Comparison of ENCODE assay signal across 23 mouse cellular contexts in genomic region chr16:51334972-51335371, GRCm38 (mm10).
DNase-seq lines count a peak whose midpoint lies in the region; ATAC-seq and TF ChIP-seq lines count a peak whose summit lies in the region.
"Had no signal": no experiment of that assay in that cellular context is flagged by ENCODE, and none has a peak within 500 bp of the region (broad histone marks: within the 10 kb centered on the region; RNA-seq: fewer than 3 reads in every experiment).

No protein-coding gene starts in this region.

- no peak for TF ChIP-seq CTCF in midbrain, postnatal 0 days (IDR thresholded peaks at IDR 0.05)

- H3K27ac ChIP-seq in hindbrain, embryonic 13.5 days = no peak overlapping the region
- no peak overlapping the region for H3K27ac ChIP-seq in hindbrain, embryonic 11.5 days (ENCODE audit: low read depth, low read length)
- H3K27ac ChIP-seq in midbrain, postnatal 0 days (ENCODE audit: low read depth, low read length) = no peak overlapping the region
- H3K27ac ChIP-seq in midbrain, embryonic 10.5 days (replicated peaks) = no peak overlapping the region
- no peak overlapping the region for H3K27ac ChIP-seq in neural tube, embryonic 15.5 days (replicated peaks)
- H3K27ac ChIP-seq: embryonic facial prominence, embryonic 10.5 days; embryonic facial prominence, embryonic 13.5 days; forebrain, embryonic 13.5 days; heart, adult 2 months; heart, embryonic 10.5 days had no signal

- no peak for DNase-seq in hindbrain, embryonic 11.5 days (ENCODE audit: low spot score)
- DNase-seq in midbrain, postnatal 0 days (ENCODE audit: low spot score) = peak; percentile 19
- no peak for DNase-seq in midbrain, embryonic 10.5 days (ENCODE audit: low spot score)
- DNase-seq in frontal cortex, postnatal 14 days (ENCODE audit: low spot score in 2 of 2) = no peak
- DNase-seq: adrenal gland, adult 2 months; adrenal gland, postnatal 14 days; cerebellum, adult 11-12 months; cerebellum, adult 8-10 months; cerebellum, postnatal 10 days; cerebellum, postnatal 36 days; embryo, embryonic 11 days; forebrain, postnatal 0 days; gastrocnemius, postnatal 25 days; heart, adult 2 months had no signal

- ATAC-seq in hindbrain, embryonic 13.5 days (ENCODE audit: low FRiP score) = peak; percentile 61; the same call in 1 of the 2 replicates
- no peak for ATAC-seq in hindbrain, embryonic 11.5 days (ENCODE audit: low FRiP score)
- ATAC-seq in midbrain, postnatal 0 days (ENCODE audit: low FRiP score) = no peak
- peak; percentile 45 for ATAC-seq in neural tube, embryonic 15.5 days (ENCODE audit: low FRiP score)
- ATAC-seq: CD4-positive, CD25-positive, alpha-beta regulatory T cell, adult 4 months; forebrain, embryonic 13.5 days; forebrain, postnatal 0 days; intestine, postnatal 0 days had no signal

- H3K36me3 ChIP-seq in hindbrain, embryonic 13.5 days = no peaks in the 10 kb centered on the region
- H3K36me3 ChIP-seq in hindbrain, embryonic 11.5 days (ENCODE audit: control insufficient read depth, insufficient read depth, low read length) = no peaks in the 10 kb centered on the region
- H3K36me3 ChIP-seq in midbrain, postnatal 0 days (ENCODE audit: insufficient read depth, low read length) = no peaks in the 10 kb centered on the region
- H3K36me3 ChIP-seq in midbrain, embryonic 10.5 days = no peaks in the 10 kb centered on the region
- no peaks in the 10 kb centered on the region for H3K36me3 ChIP-seq in neural tube, embryonic 15.5 days
- H3K36me3 ChIP-seq: embryonic facial prominence, embryonic 10.5 days; embryonic facial prominence, embryonic 13.5 days; heart, embryonic 10.5 days had no signal

- no peaks in the 10 kb centered on the region for H3K27me3 ChIP-seq in hindbrain, embryonic 13.5 days
- H3K27me3 ChIP-seq in hindbrain, embryonic 11.5 days (ENCODE audit: control insufficient read depth, insufficient read depth, low read length) = no peaks in the 10 kb centered on the region
- no peaks in the 10 kb centered on the region for H3K27me3 ChIP-seq in midbrain, postnatal 0 days (ENCODE audit: insufficient read depth, low read length)
- H3K27me3 ChIP-seq in midbrain, embryonic 10.5 days (ENCODE audit: low read depth, poor library complexity, severe bottlenecking) = no peaks in the 10 kb centered on the region
- H3K27me3 ChIP-seq in neural tube, embryonic 15.5 days (replicated peaks) = no peaks in the 10 kb centered on the region
- H3K27me3 ChIP-seq: embryonic facial prominence, embryonic 13.5 days; forebrain, embryonic 13.5 days had no signal

- no peaks in the 10 kb centered on the region for H3K4me1 ChIP-seq in hindbrain, embryonic 13.5 days (replicated peaks)
- H3K4me1 ChIP-seq in hindbrain, embryonic 11.5 days (replicated peaks; ENCODE audit: control insufficient read depth, insufficient read depth, low read length) = no peaks in the 10 kb centered on the region
- H3K4me1 ChIP-seq in midbrain, postnatal 0 days (ENCODE audit: insufficient read depth, low read length) = no peaks in the 10 kb centered on the region
- H3K4me1 ChIP-seq in midbrain, embryonic 10.5 days = no peaks in the 10 kb centered on the region
- no peaks in the 10 kb centered on the region for H3K4me1 ChIP-seq in neural tube, embryonic 15.5 days
- H3K4me1 ChIP-seq: embryonic facial prominence, embryonic 10.5 days; embryonic facial prominence, embryonic 13.5 days; forebrain, embryonic 13.5 days; heart, embryonic 10.5 days had no signal

- no peak overlapping the region for H3K4me3 ChIP-seq in hindbrain, embryonic 13.5 days
- H3K4me3 ChIP-seq in hindbrain, embryonic 11.5 days (ENCODE audit: low read depth, low read length) = no peak overlapping the region
- no peak overlapping the region for H3K4me3 ChIP-seq in midbrain, postnatal 0 days (ENCODE audit: low read depth, low read length)
- H3K4me3 ChIP-seq in midbrain, embryonic 10.5 days = no peak overlapping the region
- no peak overlapping the region for H3K4me3 ChIP-seq in neural tube, embryonic 15.5 days (replicated peaks)
- H3K4me3 ChIP-seq: embryonic facial prominence, embryonic 10.5 days; embryonic facial prominence, embryonic 13.5 days; erythroblast, embryonic 14.5 days; forebrain, embryonic 13.5 days; heart, adult 2 months; heart, embryonic 10.5 days had no signal

- H3K9me3 ChIP-seq in hindbrain, embryonic 13.5 days = no peaks in the 10 kb centered on the region
- H3K9me3 ChIP-seq in hindbrain, embryonic 11.5 days (ENCODE audit: control insufficient read depth, low read length) = no peaks in the 10 kb centered on the region
- no peaks in the 10 kb centered on the region for H3K9me3 ChIP-seq in midbrain, postnatal 0 days (ENCODE audit: low read length)
- H3K9me3 ChIP-seq in midbrain, embryonic 10.5 days (replicated peaks) = no peaks in the 10 kb centered on the region
- no peaks in the 10 kb centered on the region for H3K9me3 ChIP-seq in neural tube, embryonic 15.5 days (replicated peaks)
- H3K9me3 ChIP-seq: embryonic facial prominence, embryonic 10.5 days; embryonic facial prominence, embryonic 13.5 days; forebrain, embryonic 13.5 days; heart, embryonic 10.5 days had no signal

- H3K9ac ChIP-seq in hindbrain, embryonic 13.5 days = no peak overlapping the region
- H3K9ac ChIP-seq in hindbrain, embryonic 11.5 days (ENCODE audit: low read depth, low read length) = no peak overlapping the region
- no peak overlapping the region for H3K9ac ChIP-seq in midbrain, postnatal 0 days (replicated peaks; ENCODE audit: low read length, poor library complexity, severe bottlenecking)
- H3K9ac ChIP-seq in neural tube, embryonic 15.5 days (replicated peaks) = no peak overlapping the region
- H3K9ac ChIP-seq: embryonic facial prominence, embryonic 13.5 days; forebrain, embryonic 13.5 days; forebrain, postnatal 0 days had no signal

- WGBS in hindbrain, embryonic 13.5 days = 83% methylated on average over 7 of the region's 7 CpGs
- WGBS in hindbrain, embryonic 11.5 days = 87% methylated on average over 7 of the region's 7 CpGs
- WGBS in midbrain, postnatal 0 days = 71% methylated on average over 7 of the region's 7 CpGs
- WGBS in midbrain, embryonic 10.5 days = 86% methylated on average over 7 of the region's 7 CpGs
- 54% methylated on average over 7 of the region's 7 CpGs for WGBS in neural tube, embryonic 15.5 days

- H3K4me2 ChIP-seq in hindbrain, embryonic 13.5 days = no peak overlapping the region
- no peak overlapping the region for H3K4me2 ChIP-seq in hindbrain, embryonic 11.5 days (replicated peaks; ENCODE audit: low read depth, low read length)
- no peak overlapping the region for H3K4me2 ChIP-seq in midbrain, postnatal 0 days (ENCODE audit: low read depth, low read length, poor library complexity, severe bottlenecking)
- no peak overlapping the region for H3K4me2 ChIP-seq in neural tube, embryonic 15.5 days
- H3K4me2 ChIP-seq: embryonic facial prominence, embryonic 13.5 days; forebrain, embryonic 13.5 days had no signal

Comparison
In these comparisons a context has a peak if more than half of its experiments do, and no peak if none do; other contexts are left out.
1. ATAC-seq: peak in hindbrain, embryonic 13.5 days (single experiment) and neural tube, embryonic 15.5 days (single experiment); none in hindbrain, embryonic 11.5 days (single experiment) and midbrain, postnatal 0 days (single experiment).